Mouse (Mus musculus): Measurements from ENCODE around the gene Nlk. TPM values are rescaled to one million over a fixed set of nuclear protein-coding genes. Genes with fewer than 3 reads are reported as not detected.

Gene Nlk
- polyA plus RNA-seq, 1 experiment: 5.0 TPM

DNA sequence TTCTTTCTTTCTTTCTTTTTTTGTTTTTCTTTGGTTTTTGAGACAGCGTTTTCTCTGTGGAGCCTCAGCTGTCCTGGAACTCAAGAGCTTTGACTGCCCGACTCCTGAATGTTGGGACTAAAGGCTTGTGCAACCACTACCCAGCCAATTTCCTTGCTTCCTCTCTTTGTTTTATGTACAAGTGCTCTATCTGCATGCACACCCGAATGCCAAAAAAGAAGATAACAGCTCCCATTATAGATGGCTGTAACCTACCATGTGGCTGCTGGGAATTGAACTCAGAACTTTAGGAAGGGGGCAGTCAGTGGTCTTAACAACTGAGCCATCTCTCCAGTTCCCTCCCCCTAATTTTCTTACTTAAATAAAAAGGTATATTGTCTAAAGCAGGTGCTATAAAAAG, 77.0 kb downstream of the Nlk start:
- TF ChIP-seq SRF (IDR thresholded peaks at IDR 0.05; ENCODE audit: control insufficient read depth, insufficient read length, low read depth): no peak
- no peak for TF ChIP-seq POLR2AphosphoS2 (IDR thresholded peaks at IDR 0.05; ENCODE audit: insufficient read length, low read depth)
- no peak for TF ChIP-seq MYOG (IDR thresholded peaks at IDR 0.05; ENCODE audit: control insufficient read depth in 1 of 3, insufficient read depth in 1 of 3, insufficient read length in 2 of 3, low read depth in 2 of 3)
- no peak for TF ChIP-seq CEBPB (IDR thresholded peaks at IDR 0.05; ENCODE audit: insufficient read depth, poor library complexity, severe bottlenecking)
- no peak for TF ChIP-seq E2F4 (IDR thresholded peaks at IDR 0.05; ENCODE audit: insufficient read depth)
- TF ChIP-seq TCF3 (IDR thresholded peaks at IDR 0.05; ENCODE audit: insufficient read length, low read depth): no peak
- no peak for TF ChIP-seq REST (IDR thresholded peaks at IDR 0.05; ENCODE audit: insufficient read depth, insufficient read length)
- TF ChIP-seq TCF12 (IDR thresholded peaks at IDR 0.05; ENCODE audit: insufficient read depth, poor library complexity, severe bottlenecking): no peak
- TF ChIP-seq USF1 (IDR thresholded peaks at IDR 0.05; ENCODE audit: low read depth): no peak
- no peak for TF ChIP-seq POLR2A (IDR thresholded peaks at IDR 0.05; ENCODE audit: insufficient read length, low read depth)
- no peak for TF ChIP-seq MYOD1 (IDR thresholded peaks at IDR 0.05; ENCODE audit: control insufficient read depth in 1 of 3, insufficient read length in 2 of 3, low read depth in 2 of 3)
- no peak for TF ChIP-seq MAX (IDR thresholded peaks at IDR 0.05; ENCODE audit: low read depth)
- no peaks in the 10 kb centered on the region for H3K27me3 ChIP-seq (ENCODE audit: control insufficient read depth, insufficient read depth, insufficient read length)
- H3ac ChIP-seq (ENCODE audit: control insufficient read depth, insufficient read length): no peak overlapping the region
- peaks cover 12% of the 10 kb centered on the region for H3K36me3 ChIP-seq (ENCODE audit: control insufficient read depth, insufficient read depth)
- no peak overlapping the region for H3K4me3 ChIP-seq
- no peaks in the 10 kb centered on the region for H3K79me2 ChIP-seq (ENCODE audit: control insufficient read depth, insufficient read depth)
- no peak overlapping the region for H3K4me2 ChIP-seq (ENCODE audit: low read depth)

DNA sequence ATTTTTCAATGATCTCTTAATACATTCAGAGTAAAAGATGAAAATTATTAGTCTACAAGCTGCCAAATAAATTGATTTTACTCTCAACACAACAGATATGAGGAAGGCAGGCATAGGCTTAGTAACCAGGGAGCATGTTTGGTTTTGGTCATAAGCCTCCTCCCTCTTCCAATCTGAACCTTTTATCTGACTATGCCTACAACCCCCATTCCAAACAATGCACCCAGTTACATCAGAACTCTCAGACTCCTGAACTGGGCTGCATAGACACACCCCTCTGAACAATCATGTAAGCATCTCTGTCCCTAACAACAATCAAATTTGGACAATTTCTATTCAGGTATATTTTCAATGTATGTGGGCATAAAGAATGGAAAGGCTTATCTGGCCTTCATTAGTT, 85.9 kb downstream of the Nlk start:
- TF ChIP-seq MAX (IDR thresholded peaks at IDR 0.05; ENCODE audit: low read depth): no peak
- no peak for TF ChIP-seq CEBPB (IDR thresholded peaks at IDR 0.05; ENCODE audit: insufficient read depth, poor library complexity, severe bottlenecking)
- TF ChIP-seq USF1 (IDR thresholded peaks at IDR 0.05; ENCODE audit: low read depth): no peak
- TF ChIP-seq SRF (IDR thresholded peaks at IDR 0.05; ENCODE audit: control insufficient read depth, insufficient read length, low read depth): no peak
- TF ChIP-seq MYOG (IDR thresholded peaks at IDR 0.05; ENCODE audit: control insufficient read depth in 1 of 3, insufficient read depth in 1 of 3, insufficient read length in 2 of 3, low read depth in 2 of 3): no peak
- no peak for TF ChIP-seq TCF12 (IDR thresholded peaks at IDR 0.05; ENCODE audit: insufficient read depth, poor library complexity, severe bottlenecking)
- no peak for TF ChIP-seq POLR2AphosphoS2 (IDR thresholded peaks at IDR 0.05; ENCODE audit: insufficient read length, low read depth)
- no peak for TF ChIP-seq REST (IDR thresholded peaks at IDR 0.05; ENCODE audit: insufficient read depth, insufficient read length)
- no peak for TF ChIP-seq MYOD1 (IDR thresholded peaks at IDR 0.05; ENCODE audit: control insufficient read depth in 1 of 3, insufficient read length in 2 of 3, low read depth in 2 of 3)
- TF ChIP-seq E2F4 (IDR thresholded peaks at IDR 0.05; ENCODE audit: insufficient read depth): no peak
- TF ChIP-seq POLR2A (IDR thresholded peaks at IDR 0.05; ENCODE audit: insufficient read length, low read depth): no peak
- no peak for TF ChIP-seq TCF3 (IDR thresholded peaks at IDR 0.05; ENCODE audit: insufficient read length, low read depth)
- Histone ChIP-seq H3K27me3 (ENCODE audit: control insufficient read depth, insufficient read depth, insufficient read length) (no peaks in the 10 kb centered on the region), H3K79me2 (ENCODE audit: control insufficient read depth, insufficient read depth) (no peaks in the 10 kb centered on the region), H3K4me3 (no peak overlapping the region), H3K4me2 (ENCODE audit: low read depth) (no peak overlapping the region), H3ac (ENCODE audit: control insufficient read depth, insufficient read length) (no peak overlapping the region), H3K36me3 (ENCODE audit: control insufficient read depth, insufficient read depth) (peaks cover 14% of the 10 kb centered on the region)

DNA sequence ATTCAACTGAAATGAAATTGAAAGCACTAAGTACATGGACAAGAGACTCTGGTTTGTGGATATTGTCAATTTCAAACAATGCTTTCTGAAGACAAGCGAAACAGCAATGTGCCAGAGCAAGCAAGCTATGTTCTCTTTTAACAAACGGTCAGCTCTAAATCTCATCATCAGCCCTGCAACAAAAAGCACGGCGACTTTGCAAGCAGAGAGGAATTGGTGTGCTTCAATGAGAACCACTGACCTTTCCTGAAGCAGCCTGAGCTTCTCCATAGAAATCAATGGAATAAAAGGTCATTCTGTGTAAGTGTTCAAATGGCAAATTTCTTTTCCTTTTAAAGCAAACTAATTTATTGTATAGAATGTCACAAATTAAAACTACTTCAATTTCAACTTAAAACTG, 87.5 kb downstream of the Nlk start:
- Histone ChIP-seq H3K4me2 (ENCODE audit: low read depth) (no peak overlapping the region), H3K36me3 (ENCODE audit: control insufficient read depth, insufficient read depth) (peaks cover 6% of the 10 kb centered on the region), H3K27me3 (ENCODE audit: control insufficient read depth, insufficient read depth, insufficient read length) (no peaks in the 10 kb centered on the region), H3K79me2 (ENCODE audit: control insufficient read depth, insufficient read depth) (no peaks in the 10 kb centered on the region), H3ac (ENCODE audit: control insufficient read depth, insufficient read length) (no peak overlapping the region), H3K4me3 (no peak overlapping the region)
- no peak for TF ChIP-seq MYOG (IDR thresholded peaks at IDR 0.05; ENCODE audit: control insufficient read depth in 1 of 3, insufficient read depth in 1 of 3, insufficient read length in 2 of 3, low read depth in 2 of 3)
- no peak for TF ChIP-seq TCF12 (IDR thresholded peaks at IDR 0.05; ENCODE audit: insufficient read depth, poor library complexity, severe bottlenecking)
- no peak for TF ChIP-seq USF1 (IDR thresholded peaks at IDR 0.05; ENCODE audit: low read depth)
- TF ChIP-seq POLR2AphosphoS2 (IDR thresholded peaks at IDR 0.05; ENCODE audit: insufficient read length, low read depth): no peak
- TF ChIP-seq CEBPB (IDR thresholded peaks at IDR 0.05; ENCODE audit: insufficient read depth, poor library complexity, severe bottlenecking): no peak
- no peak for TF ChIP-seq MAX (IDR thresholded peaks at IDR 0.05; ENCODE audit: low read depth)
- TF ChIP-seq MYOD1 (IDR thresholded peaks at IDR 0.05; ENCODE audit: control insufficient read depth in 1 of 3, insufficient read length in 2 of 3, low read depth in 2 of 3): no peak
- no peak for TF ChIP-seq POLR2A (IDR thresholded peaks at IDR 0.05; ENCODE audit: insufficient read length, low read depth)

DNA sequence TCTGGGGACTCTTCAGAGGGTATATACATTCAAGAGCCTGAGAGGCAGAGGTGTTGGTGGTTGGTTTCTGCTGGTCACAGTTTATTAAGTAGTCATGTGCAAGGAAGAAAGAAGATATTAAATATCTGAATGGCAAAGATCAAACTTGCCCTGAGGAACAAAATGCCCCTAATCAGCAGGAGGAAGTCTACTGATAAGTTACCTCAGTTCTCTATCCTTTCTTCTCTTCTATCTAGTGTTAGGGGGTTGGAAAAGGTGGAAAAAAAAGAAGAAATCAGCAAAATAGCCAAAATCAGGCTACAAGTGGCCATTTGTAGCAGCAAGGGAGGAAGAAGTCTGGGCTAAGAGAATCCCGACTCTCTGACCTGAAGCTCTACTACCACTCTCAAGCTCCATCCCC, 92.3 kb downstream of the Nlk start:
- Histone ChIP-seq H3ac (ENCODE audit: control insufficient read depth, insufficient read length) (no peak overlapping the region), H3K4me3 (no peak overlapping the region), H3K4me2 (ENCODE audit: low read depth) (no peak overlapping the region), H3K27me3 (ENCODE audit: control insufficient read depth, insufficient read depth, insufficient read length) (no peaks in the 10 kb centered on the region), H3K36me3 (ENCODE audit: control insufficient read depth, insufficient read depth) (peaks cover 6% of the 10 kb centered on the region), H3K79me2 (ENCODE audit: control insufficient read depth, insufficient read depth) (no peaks in the 10 kb centered on the region)
- TF ChIP-seq SRF (IDR thresholded peaks at IDR 0.05; ENCODE audit: control insufficient read depth, insufficient read length, low read depth): no peak
- TF ChIP-seq REST (IDR thresholded peaks at IDR 0.05; ENCODE audit: insufficient read depth, insufficient read length): no peak

DNA sequence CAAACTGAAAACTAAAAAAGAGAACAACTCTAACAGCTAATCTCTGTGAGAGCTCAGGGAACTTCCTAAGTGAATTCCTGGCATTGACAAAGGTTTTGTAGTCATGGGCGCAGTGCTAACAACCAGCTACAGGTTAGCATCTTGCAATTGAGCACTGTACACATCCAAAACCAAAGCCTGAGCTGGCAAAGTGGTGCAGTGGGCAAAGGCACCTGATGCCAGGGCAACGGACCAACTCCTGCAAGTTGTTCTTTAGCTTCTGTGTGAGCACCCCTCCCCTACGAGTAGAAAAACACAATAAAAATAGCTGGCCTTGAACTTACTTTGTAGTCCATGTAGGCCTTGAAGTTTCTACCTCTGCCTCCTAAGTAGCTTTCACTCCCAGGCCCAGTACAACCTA, 94.4 kb downstream of the Nlk start:
- H3K4me2 ChIP-seq (ENCODE audit: low read depth): no peak overlapping the region
- H3ac ChIP-seq (ENCODE audit: control insufficient read depth, insufficient read length): no peak overlapping the region
- H3K27me3 ChIP-seq (ENCODE audit: control insufficient read depth, insufficient read depth, insufficient read length): no peaks in the 10 kb centered on the region
- H3K4me3 ChIP-seq: no peak overlapping the region
- no peaks in the 10 kb centered on the region for H3K36me3 ChIP-seq (ENCODE audit: control insufficient read depth, insufficient read depth)
- TF ChIP-seq POLR2A (IDR thresholded peaks at IDR 0.05; ENCODE audit: insufficient read length, low read depth) (no peak), MYOG (IDR thresholded peaks at IDR 0.05; ENCODE audit: control insufficient read depth in 1 of 3, insufficient read depth in 1 of 3, insufficient read length in 2 of 3, low read depth in 2 of 3) (no peak), REST (IDR thresholded peaks at IDR 0.05; ENCODE audit: insufficient read depth, insufficient read length) (no peak), MAX (IDR thresholded peaks at IDR 0.05; ENCODE audit: low read depth) (no peak), TCF12 (IDR thresholded peaks at IDR 0.05; ENCODE audit: insufficient read depth, poor library complexity, severe bottlenecking) (no peak), CEBPB (IDR thresholded peaks at IDR 0.05; ENCODE audit: insufficient read depth, poor library complexity, severe bottlenecking) (no peak), USF1 (IDR thresholded peaks at IDR 0.05; ENCODE audit: low read depth) (no peak), MYOD1 (IDR thresholded peaks at IDR 0.05; ENCODE audit: control insufficient read depth in 1 of 3, insufficient read length in 2 of 3, low read depth in 2 of 3) (no peak), E2F4 (IDR thresholded peaks at IDR 0.05; ENCODE audit: insufficient read depth) (no peak), TCF3 (IDR thresholded peaks at IDR 0.05; ENCODE audit: insufficient read length, low read depth) (no peak), SRF (IDR thresholded peaks at IDR 0.05; ENCODE audit: control insufficient read depth, insufficient read length, low read depth) (no peak), POLR2AphosphoS2 (IDR thresholded peaks at IDR 0.05; ENCODE audit: insufficient read length, low read depth) (no peak)
- H3K79me2 ChIP-seq (ENCODE audit: control insufficient read depth, insufficient read depth): no peaks in the 10 kb centered on the region
